Mouse (Mus musculus): ENCODE results near the gene Tmem164. TPM values are rescaled to one million over a fixed set of nuclear protein-coding genes. Genes with fewer than 3 reads are reported as not detected.

Gene Tmem164
- polyA plus RNA-seq, 1 experiment from 2014 or later, result 42.9 TPM

- no peaks in the 10 kb centered on the region for H3K27me3 ChIP-seq (ENCODE audit: control insufficient read depth, insufficient read depth, low read length)
- H3K4me1 ChIP-seq (ENCODE audit: control insufficient read depth, insufficient read depth, low read length), result peaks cover 3% of the 10 kb centered on the region; the same call in 1 of the 2 replicates
- WGBS, result 23% methylated on average over 28 of the region's 28 CpGs
- peak overlapping the region; percentile 94 for H3K27ac ChIP-seq (ENCODE audit: low read length)
- peak overlapping the region; percentile 53 for H3K4me3 ChIP-seq (ENCODE audit: low read depth, low read length)
- H3K9ac ChIP-seq (replicated peaks; ENCODE audit: low read depth, low read length), result peak overlapping the region; percentile 50
- no peaks in the 10 kb centered on the region for H3K9me3 ChIP-seq (ENCODE audit: control insufficient read depth, low read depth, low read length)
- no peak for ATAC-seq (ENCODE audit: insufficient number of reproducible peaks, insufficient read depth, low FRiP score, low read depth)
- no peaks in the 10 kb centered on the region for H3K36me3 ChIP-seq (ENCODE audit: control insufficient read depth, insufficient read depth, low read length)
- H3K4me2 ChIP-seq (replicated peaks; ENCODE audit: low read depth, low read length), result peak overlapping the region; percentile 79
Observed at GRCm38 (mm10) chrX:142682176-142682820, 1.1 kb downstream of the Tmem164 start.

DNA sequence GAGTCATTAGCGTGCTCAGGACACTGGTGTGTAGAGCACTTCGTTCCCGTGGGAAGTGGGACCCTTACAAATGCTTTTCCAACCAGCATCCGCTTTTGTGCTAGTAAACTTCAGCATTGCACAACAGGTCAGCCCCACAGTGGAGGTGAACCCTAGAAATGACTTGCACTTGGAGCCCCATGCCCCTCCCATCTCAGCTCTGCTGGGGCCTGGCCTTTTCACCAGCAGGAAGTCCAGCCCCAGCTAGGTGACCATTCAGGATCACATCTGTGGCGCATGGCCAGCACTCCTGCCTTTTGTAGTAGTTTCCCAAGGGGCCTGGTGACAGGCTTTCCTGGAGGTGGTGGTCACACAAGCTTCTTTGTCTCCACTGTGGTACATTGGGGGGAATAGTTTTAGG lies 1.8 kb downstream of the Tmem164 start:
- Histone ChIP-seq H3K4me2 (replicated peaks; ENCODE audit: low read depth, low read length) (peak overlapping the region; percentile 79), H3K4me3 (ENCODE audit: low read depth, low read length) (peak overlapping the region; percentile 53), H3K4me1 (ENCODE audit: control insufficient read depth, insufficient read depth, low read length) (peaks cover 8% of the 10 kb centered on the region; the same call in 1 of the 2 replicates), H3K9ac (replicated peaks; ENCODE audit: low read depth, low read length) (peak overlapping the region; percentile 50; the same call in 1 of the 2 replicates), H3K36me3 (ENCODE audit: control insufficient read depth, insufficient read depth, low read length) (no peaks in the 10 kb centered on the region), H3K27me3 (ENCODE audit: control insufficient read depth, insufficient read depth, low read length) (no peaks in the 10 kb centered on the region), H3K27ac (ENCODE audit: low read length) (no peak overlapping the region; the same call in 1 of the 2 replicates), H3K9me3 (ENCODE audit: control insufficient read depth, low read depth, low read length) (no peaks in the 10 kb centered on the region)
- WGBS, result 31% methylated on average over 5 of the region's 5 CpGs
- no peak for ATAC-seq (ENCODE audit: insufficient number of reproducible peaks, insufficient read depth, low FRiP score, low read depth)

DNA sequence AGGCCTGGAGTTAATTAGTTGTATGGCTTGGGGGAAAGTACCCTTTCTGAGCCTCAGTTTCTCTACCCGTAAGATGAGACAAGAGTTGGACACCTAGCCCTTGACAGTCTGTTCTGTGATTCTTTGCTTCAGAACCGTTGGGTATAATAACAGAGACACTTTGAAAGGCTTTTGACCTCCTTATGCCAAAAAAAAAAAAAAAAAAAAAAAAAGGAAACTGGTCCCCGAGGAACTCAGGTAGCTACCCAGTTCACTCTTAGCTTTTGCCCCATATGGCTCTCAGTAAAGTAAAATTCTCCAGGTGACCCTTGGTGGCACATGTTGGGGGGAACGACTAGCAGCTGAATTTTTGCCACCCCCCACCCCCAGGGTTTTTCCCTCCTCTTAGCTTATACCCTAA lies 3.5 kb downstream of the Tmem164 start:
- no peaks in the 10 kb centered on the region for H3K36me3 ChIP-seq (ENCODE audit: control insufficient read depth, insufficient read depth, low read length)
- H3K27ac ChIP-seq (ENCODE audit: low read length), result no peak overlapping the region; the same call in 1 of the 2 replicates
- no peaks in the 10 kb centered on the region for H3K27me3 ChIP-seq (ENCODE audit: control insufficient read depth, insufficient read depth, low read length)
- 37% methylated on average over 4 of the region's 4 CpGs for WGBS
- H3K4me1 ChIP-seq (ENCODE audit: control insufficient read depth, insufficient read depth, low read length), result peaks cover 8% of the 10 kb centered on the region; the same call in 1 of the 2 replicates
- no peak for ATAC-seq (ENCODE audit: insufficient number of reproducible peaks, insufficient read depth, low FRiP score, low read depth)
- H3K9me3 ChIP-seq (ENCODE audit: control insufficient read depth, low read depth, low read length), result no peaks in the 10 kb centered on the region
- H3K4me2 ChIP-seq (replicated peaks; ENCODE audit: low read depth, low read length), result peak overlapping the region; percentile 79
- no peak overlapping the region for H3K9ac ChIP-seq (replicated peaks; ENCODE audit: low read depth, low read length)
- H3K4me3 ChIP-seq (ENCODE audit: low read depth, low read length), result peak overlapping the region; percentile 53; the same call in 1 of the 2 replicates

- 43% methylated on average over 6 of the region's 6 CpGs for WGBS
- H3K9me3 ChIP-seq (ENCODE audit: control insufficient read depth, low read depth, low read length), result no peaks in the 10 kb centered on the region
Observed at GRCm38 (mm10) chrX:142685676-142686075, 4.5 kb downstream of the Tmem164 start.

DNA sequence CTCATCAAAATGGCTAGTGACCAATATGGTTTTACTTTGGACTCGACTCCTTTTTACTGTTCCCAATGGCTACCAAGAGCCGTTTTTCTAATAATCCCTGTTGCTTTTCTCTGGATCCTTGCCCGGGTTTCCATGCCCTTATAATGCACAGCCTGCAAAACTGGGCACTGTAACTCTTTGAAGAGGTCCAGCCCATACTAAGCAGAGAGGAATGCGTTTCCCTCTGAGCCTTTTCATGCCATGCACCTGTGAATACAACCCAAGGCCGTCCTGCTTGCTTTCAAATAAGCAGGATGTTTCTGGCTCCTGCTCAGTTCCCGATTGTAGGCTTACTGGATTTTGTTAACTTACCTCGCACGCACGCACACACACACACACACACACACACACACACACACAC lies 7.3 kb downstream of the Tmem164 start:
- H3K36me3 ChIP-seq (ENCODE audit: control insufficient read depth, insufficient read depth, low read length), result no peaks in the 10 kb centered on the region; the same call in 1 of the 2 replicates
- no peaks in the 10 kb centered on the region for H3K27me3 ChIP-seq (ENCODE audit: control insufficient read depth, insufficient read depth, low read length)
- no peak for ATAC-seq (ENCODE audit: insufficient number of reproducible peaks, insufficient read depth, low FRiP score, low read depth)
- H3K4me1 ChIP-seq (ENCODE audit: control insufficient read depth, insufficient read depth, low read length), result peaks cover 5% of the 10 kb centered on the region; the same call in 1 of the 2 replicates
- no peak overlapping the region for H3K4me3 ChIP-seq (ENCODE audit: low read depth, low read length)
- no peaks in the 10 kb centered on the region for H3K9me3 ChIP-seq (ENCODE audit: control insufficient read depth, low read depth, low read length)
- no peak overlapping the region for H3K9ac ChIP-seq (replicated peaks; ENCODE audit: low read depth, low read length)
- H3K4me2 ChIP-seq (replicated peaks; ENCODE audit: low read depth, low read length), result no peak overlapping the region
- H3K27ac ChIP-seq (ENCODE audit: low read length), result no peak overlapping the region
- 73% methylated on average over 9 of the region's 9 CpGs for WGBS

More at GRCm38 (mm10) chrX:142685676-142686075, 4.5 kb downstream of the Tmem164 start:
- no peaks in the 10 kb centered on the region for H3K27me3 ChIP-seq (ENCODE audit: control insufficient read depth, insufficient read depth, low read length)
- no peaks in the 10 kb centered on the region for H3K36me3 ChIP-seq (ENCODE audit: control insufficient read depth, insufficient read depth, low read length)
- H3K9ac ChIP-seq (replicated peaks; ENCODE audit: low read depth, low read length), result no peak overlapping the region
- ATAC-seq (ENCODE audit: insufficient number of reproducible peaks, insufficient read depth, low FRiP score, low read depth), result no peak
- peaks cover 8% of the 10 kb centered on the region; the same call in 1 of the 2 replicates for H3K4me1 ChIP-seq (ENCODE audit: control insufficient read depth, insufficient read depth, low read length)
- no peak overlapping the region for H3K4me3 ChIP-seq (ENCODE audit: low read depth, low read length)
- peak overlapping the region; percentile 27; the same call in 1 of the 2 replicates for H3K27ac ChIP-seq (ENCODE audit: low read length)
- H3K4me2 ChIP-seq (replicated peaks; ENCODE audit: low read depth, low read length), result peak overlapping the region; percentile 79; the same call in 1 of the 2 replicates

- WGBS, result 43% methylated on average over 2 of the region's 2 CpGs
- H3K4me3 ChIP-seq (ENCODE audit: low read depth, low read length), result no peak overlapping the region
- no peak overlapping the region for H3K9ac ChIP-seq (replicated peaks; ENCODE audit: low read depth, low read length)
- no peak for ATAC-seq (ENCODE audit: insufficient number of reproducible peaks, insufficient read depth, low FRiP score, low read depth)
- no peaks in the 10 kb centered on the region for H3K9me3 ChIP-seq (ENCODE audit: control insufficient read depth, low read depth, low read length)
- H3K4me1 ChIP-seq (ENCODE audit: control insufficient read depth, insufficient read depth, low read length), result no peaks in the 10 kb centered on the region
- no peaks in the 10 kb centered on the region; the same call in 1 of the 2 replicates for H3K36me3 ChIP-seq (ENCODE audit: control insufficient read depth, insufficient read depth, low read length)
- H3K27ac ChIP-seq (ENCODE audit: low read length), result no peak overlapping the region
- no peaks in the 10 kb centered on the region for H3K27me3 ChIP-seq (ENCODE audit: control insufficient read depth, insufficient read depth, low read length)
- no peak overlapping the region for H3K4me2 ChIP-seq (replicated peaks; ENCODE audit: low read depth, low read length)
Observed at GRCm38 (mm10) chrX:142693256-142693655, 12.1 kb downstream of the Tmem164 start.

DNA sequence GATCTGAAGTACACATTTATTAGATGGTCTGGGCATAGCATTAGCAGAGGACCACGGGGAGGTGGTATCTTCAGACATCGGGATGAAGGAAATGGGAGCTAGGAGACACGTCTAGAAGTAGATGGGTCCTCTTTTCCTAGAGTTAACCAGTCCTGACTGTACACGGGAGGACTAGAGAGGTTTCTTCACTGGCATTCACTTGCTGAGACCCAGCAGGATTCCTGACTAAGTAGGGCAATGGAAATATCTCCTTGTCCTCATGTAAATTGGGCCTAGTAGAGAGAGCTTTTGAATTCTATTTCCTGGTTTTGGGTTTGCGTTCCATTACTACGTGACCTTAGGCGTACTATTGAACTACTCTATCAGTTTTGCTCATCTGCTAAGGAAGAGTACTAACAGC lies 13.1 kb downstream of the Tmem164 start:
- H3K27ac ChIP-seq (ENCODE audit: low read length), result no peak overlapping the region
- no peak overlapping the region for H3K4me2 ChIP-seq (replicated peaks; ENCODE audit: low read depth, low read length)
- WGBS, result 83% methylated on average over 7 of the region's 7 CpGs
- no peaks in the 10 kb centered on the region for H3K4me1 ChIP-seq (ENCODE audit: control insufficient read depth, insufficient read depth, low read length)
- no peaks in the 10 kb centered on the region for H3K9me3 ChIP-seq (ENCODE audit: control insufficient read depth, low read depth, low read length)
- H3K4me3 ChIP-seq (ENCODE audit: low read depth, low read length), result no peak overlapping the region
- no peaks in the 10 kb centered on the region; the same call in 1 of the 2 replicates for H3K36me3 ChIP-seq (ENCODE audit: control insufficient read depth, insufficient read depth, low read length)
- ATAC-seq (ENCODE audit: insufficient number of reproducible peaks, insufficient read depth, low FRiP score, low read depth), result no peak
- H3K9ac ChIP-seq (replicated peaks; ENCODE audit: low read depth, low read length), result no peak overlapping the region
- no peaks in the 10 kb centered on the region for H3K27me3 ChIP-seq (ENCODE audit: control insufficient read depth, insufficient read depth, low read length)

GRCm38 (mm10) chrX:142694856-142695255 lies 13.7 kb downstream of the Tmem164 start:
- no peaks in the 10 kb centered on the region for H3K9me3 ChIP-seq (ENCODE audit: control insufficient read depth, low read depth, low read length)
- ATAC-seq (ENCODE audit: insufficient number of reproducible peaks, insufficient read depth, low FRiP score, low read depth), result no peak
- H3K36me3 ChIP-seq (ENCODE audit: control insufficient read depth, insufficient read depth, low read length), result no peaks in the 10 kb centered on the region; the same call in 1 of the 2 replicates
- no peak overlapping the region for H3K4me2 ChIP-seq (replicated peaks; ENCODE audit: low read depth, low read length)
- 86% methylated on average over 3 of the region's 3 CpGs for WGBS
- no peaks in the 10 kb centered on the region for H3K4me1 ChIP-seq (ENCODE audit: control insufficient read depth, insufficient read depth, low read length)
- H3K4me3 ChIP-seq (ENCODE audit: low read depth, low read length), result no peak overlapping the region
- no peaks in the 10 kb centered on the region for H3K27me3 ChIP-seq (ENCODE audit: control insufficient read depth, insufficient read depth, low read length)
- no peak overlapping the region for H3K27ac ChIP-seq (ENCODE audit: low read length)
- no peak overlapping the region for H3K9ac ChIP-seq (replicated peaks; ENCODE audit: low read depth, low read length)
